Mouse (Mus musculus) CH12.LX (cell line): ENCODE results near the gene Coq2. TPM values are rescaled to one million over a fixed set of nuclear protein-coding genes. Genes with fewer than 3 reads are reported as not detected.
A peak's percentile ranks its signal among the peaks of the same experiment; 100 is the strongest.

Experiments
- DNase-seq: peaks from one replicate; pipeline ENCODE4 v3.0.0-alpha.2; 2013; ENCODE audit errors: extremely low read depth
- H3K27ac ChIP-seq: 2 replicates; pipeline ENCODE4 v1.5.1; 2012; ENCODE audit warnings: low read depth, mild to moderate bottlenecking, control low read depth, moderate library complexity; ENCODE audit not compliant: insufficient read depth
- H3K27me3 ChIP-seq: replicated peaks from 2 replicates; pipeline ENCODE3; 2012; ENCODE audit warnings: inconsistent platforms
- H3K36me3 ChIP-seq, 2 experiments: replicated peaks in 1 of 2; 2 replicates each; pipeline versions ENCODE3 to v1.6.1; 2012; ENCODE audit warnings: inconsistent platforms in 1 of 2, low read length in 1 of 2, mild to moderate bottlenecking in 1 of 2, mixed read lengths in 1 of 2, moderate library complexity in 1 of 2; ENCODE audit not compliant: control insufficient read depth in 1 of 2, insufficient read depth in 1 of 2
- H3K4me1 ChIP-seq, 2 experiments: 2 replicates each; pipeline ENCODE4 v1.6.1; 2012; ENCODE audit warnings: inconsistent platforms in 1 of 2, moderate library complexity in 1 of 2; ENCODE audit not compliant: insufficient read depth in 2 of 2, control insufficient read depth in 1 of 2
- H3K4me2 ChIP-seq: 2 replicates; pipeline ENCODE4 v1.6.1; 2012; ENCODE audit warnings: low read depth, mild to moderate bottlenecking, control low read depth; ENCODE audit not compliant: poor library complexity, insufficient read depth, severe bottlenecking
- H3K4me3 ChIP-seq, 3 experiments: fragments of 150-350 bp in 1 of 3; sonication (generic) in 1 of 3; replicated peaks in 1 of 3; 2 replicates each; pipeline versions ENCODE3 to v1.5.1; 2011 to 2012; ENCODE audit warnings: low read depth in 2 of 3, low read length in 2 of 3, mild to moderate bottlenecking in 2 of 3, moderate library complexity in 2 of 3, control low read depth in 1 of 3, improper control_type of control experiment in 1 of 3, inconsistent platforms in 1 of 3, mixed read lengths in 1 of 3; ENCODE audit not compliant: poor library complexity in 1 of 3
- H3K79me2 ChIP-seq: replicated peaks from 2 replicates; pipeline ENCODE4 v1.6.1; 2012; ENCODE audit warnings: mild to moderate bottlenecking, moderate library complexity; ENCODE audit not compliant: control insufficient read depth, poor library complexity, insufficient read depth, severe bottlenecking; ENCODE audit errors: extremely low read depth
- H3K9ac ChIP-seq: 2 replicates; pipeline ENCODE4 v1.6.1; 2012; ENCODE audit warnings: low read depth, mild to moderate bottlenecking, control low read depth, moderate library complexity; ENCODE audit not compliant: insufficient read depth
- H3K9me3 ChIP-seq: replicated peaks from 2 replicates; pipeline ENCODE3; 2012; ENCODE audit warnings: low read length, inconsistent platforms, mixed read lengths
- BHLHE40 ChIP-seq: IDR thresholded peaks from 2 replicates; pipeline ENCODE4 v1.6.1; 2011; ENCODE audit warnings: mild to moderate bottlenecking, low read depth, low read length, improper control_type of control experiment
- CHD1 ChIP-seq: IDR thresholded peaks from 2 replicates; pipeline ENCODE4 v1.6.1; 2012; ENCODE audit warnings: low read depth, low read length, improper control_type of control experiment, inconsistent platforms
- CHD2 ChIP-seq: IDR thresholded peaks from 2 replicates; pipeline ENCODE4 v1.6.1; 2011; ENCODE audit warnings: low read length, improper control_type of control experiment
- E2F4 ChIP-seq: IDR thresholded peaks from 2 replicates; pipeline ENCODE4 v1.6.1; 2011; ENCODE audit warnings: low read depth, low read length, improper control_type of control experiment; ENCODE audit not compliant: insufficient replicate concordance
- ELF1 ChIP-seq: IDR thresholded peaks from 2 replicates; pipeline ENCODE4 v1.6.1; 2014; ENCODE audit warnings: low read depth, mild to moderate bottlenecking, inconsistent platforms, low read length, improper control_type of control experiment
- EP300 ChIP-seq: IDR thresholded peaks from 2 replicates; pipeline ENCODE4 v1.6.1; 2011; ENCODE audit warnings: low read length, improper control_type of control experiment
- ETS1 ChIP-seq: conservative IDR thresholded peaks from 2 replicates; pipeline ENCODE4 v1.6.1; 2012; ENCODE audit warnings: low read depth, mild to moderate bottlenecking, inconsistent platforms, low read length, improper control_type of control experiment, moderate library complexity
- GABPA ChIP-seq: IDR thresholded peaks from 2 replicates; pipeline ENCODE4 v1.6.1; 2012; ENCODE audit warnings: low read depth, low read length, improper control_type of control experiment, inconsistent platforms; ENCODE audit not compliant: insufficient replicate concordance
- HCFC1 ChIP-seq: IDR thresholded peaks from 2 replicates; pipeline ENCODE4 v1.6.1; 2012; ENCODE audit warnings: low read depth, mild to moderate bottlenecking, inconsistent platforms, low read length, improper control_type of control experiment
- IRF4 ChIP-seq: IDR thresholded peaks from 2 replicates; pipeline ENCODE4 v1.6.1; 2014; ENCODE audit warnings: low read depth, mild to moderate bottlenecking, inconsistent platforms, low read length, improper control_type of control experiment
- JUN ChIP-seq: IDR thresholded peaks from 2 replicates; pipeline ENCODE4 v1.6.1; 2011; ENCODE audit warnings: low read depth, mild to moderate bottlenecking, low read length, improper control_type of control experiment, moderate library complexity; ENCODE audit not compliant: insufficient read depth
- JUND ChIP-seq: conservative IDR thresholded peaks from 2 replicates; pipeline ENCODE4 v1.6.1; 2011; ENCODE audit warnings: low read depth, low read length, improper control_type of control experiment
- KAT2A ChIP-seq: IDR thresholded peaks from 2 replicates; pipeline ENCODE4 v1.6.1; 2012; ENCODE audit warnings: low read length, improper control_type of control experiment, inconsistent platforms; ENCODE audit not compliant: insufficient replicate concordance
- MAFK ChIP-seq: IDR thresholded peaks from 2 replicates; pipeline ENCODE4 v1.6.1; 2011; ENCODE audit warnings: low read length, improper control_type of control experiment; ENCODE audit not compliant: insufficient replicate concordance
- MAX ChIP-seq: IDR thresholded peaks from 2 replicates; pipeline ENCODE4 v1.6.1; 2011; ENCODE audit warnings: low read length, improper control_type of control experiment
- MAZ ChIP-seq: IDR thresholded peaks from 2 replicates; pipeline ENCODE4 v1.6.1; 2012; ENCODE audit warnings: low read depth, mild to moderate bottlenecking, inconsistent platforms, low read length, improper control_type of control experiment, moderate library complexity
- MEF2A ChIP-seq: IDR thresholded peaks from 2 replicates; pipeline ENCODE4 v1.6.1; 2014; ENCODE audit warnings: low read depth, mild to moderate bottlenecking, inconsistent platforms, low read length, improper control_type of control experiment, borderline replicate concordance
- MXI1 ChIP-seq: IDR thresholded peaks from 2 replicates; pipeline ENCODE4 v1.6.1; 2011; ENCODE audit warnings: mild to moderate bottlenecking, low read depth, low read length, improper control_type of control experiment
- MYC ChIP-seq: IDR thresholded peaks from 2 replicates; pipeline ENCODE4 v1.6.1; 2011; ENCODE audit warnings: low read depth, mild to moderate bottlenecking, improper control_type of control experiment, low read length
- NELFE ChIP-seq: IDR thresholded peaks from 2 replicates; pipeline ENCODE4 v1.6.1; 2011; ENCODE audit warnings: low read depth, low read length, improper control_type of control experiment
- NRF1 ChIP-seq: IDR thresholded peaks from 2 replicates; pipeline ENCODE4 v1.6.1; 2014; ENCODE audit warnings: low read depth, mild to moderate bottlenecking, inconsistent platforms, low read length, improper control_type of control experiment, moderate library complexity
- PAX5 ChIP-seq: IDR thresholded peaks from 2 replicates; pipeline ENCODE4 v1.6.1; 2012; ENCODE audit warnings: low read length, inconsistent platforms, mixed read lengths
- POLR2A ChIP-seq: IDR thresholded peaks from 2 replicates; pipeline ENCODE4 v1.6.1; 2011; ENCODE audit warnings: low read depth, mild to moderate bottlenecking, improper control_type of control experiment, low read length
- POLR2AphosphoS2 ChIP-seq: IDR thresholded peaks from 2 replicates; pipeline ENCODE4 v1.6.1; 2011; ENCODE audit warnings: low read depth, low read length, improper control_type of control experiment
- RAD21 ChIP-seq: IDR thresholded peaks from 2 replicates; pipeline ENCODE4 v1.6.1; 2011; ENCODE audit warnings: low read depth, mild to moderate bottlenecking, low read length, improper control_type of control experiment, moderate library complexity
- RCOR1 ChIP-seq: conservative IDR thresholded peaks from 2 replicates; pipeline ENCODE4 v1.6.1; 2012; ENCODE audit warnings: low read depth, mild to moderate bottlenecking, inconsistent platforms, low read length, improper control_type of control experiment
- SIN3A ChIP-seq: IDR thresholded peaks from 2 replicates; pipeline ENCODE4 v1.6.1; 2012; ENCODE audit warnings: low read length, improper control_type of control experiment, inconsistent platforms
- SMC3 ChIP-seq: IDR thresholded peaks from 2 replicates; pipeline ENCODE4 v1.6.1; 2011; ENCODE audit warnings: low read depth, low read length, improper control_type of control experiment
- TBP ChIP-seq: conservative IDR thresholded peaks from 2 replicates; pipeline ENCODE4 v1.6.1; 2011; ENCODE audit warnings: low read depth, low read length, improper control_type of control experiment
- TCF12 ChIP-seq: IDR thresholded peaks from 2 replicates; pipeline ENCODE4 v1.6.1; 2014; ENCODE audit warnings: low read depth, mild to moderate bottlenecking, inconsistent platforms, low read length, improper control_type of control experiment
- USF1 ChIP-seq: IDR thresholded peaks from 2 replicates; pipeline ENCODE4 v1.6.1; 2014; ENCODE audit warnings: low read depth, mild to moderate bottlenecking, inconsistent platforms, low read length, improper control_type of control experiment
- USF2 ChIP-seq: conservative IDR thresholded peaks from 2 replicates; pipeline ENCODE4 v1.6.1; 2011; ENCODE audit warnings: low read depth, low read length, improper control_type of control experiment
- ZKSCAN1 ChIP-seq: IDR thresholded peaks from 2 replicates; pipeline ENCODE4 v1.6.1; 2012; ENCODE audit warnings: low read depth, inconsistent platforms, low read length, improper control_type of control experiment, borderline replicate concordance
- ZMIZ1 ChIP-seq: IDR thresholded peaks from 2 replicates; pipeline ENCODE4 v1.6.1; 2012; ENCODE audit warnings: low read depth, mild to moderate bottlenecking, inconsistent platforms, low read length, improper control_type of control experiment
- ZNF384 ChIP-seq: IDR thresholded peaks from 2 replicates; pipeline ENCODE4 v1.6.1; 2012; ENCODE audit warnings: low read depth, low read length, improper control_type of control experiment, inconsistent platforms
- dilution Hi-C: fragments of 300-500 bp; cut with MboI; formaldehyde crosslinking; loops from 2 replicates; pipeline ENCODE4 v1.14.3; 2020; ENCODE audit warnings: low sequenced_read_pairs; ENCODE audit not compliant: extremely low pct_unique_long_range_greater_than_20kb, extremely low pct_ligation_motif_present
- in situ Hi-C: fragments of 300-500 bp; cut with MboI; formaldehyde crosslinking; loops from 3 replicates; pipeline ENCODE4 v1.14.3; 2019; ENCODE audit warnings: low sequenced_read_pairs, low pct_ligation_motif_present, low pct_unique_long_range_greater_than_20kb, mixed read lengths
- polyA plus RNA-seq: library from polyadenylated mRNA; unstranded; fragments of >175 nt; gene quantifications from 2 replicates; pipeline ENCODE4 v1.2.1, GENCODE M21; 2012; ENCODE audit warnings: low read depth; ENCODE audit not compliant: insufficient read length
- total RNA-seq, 2 experiments: library from RNA; depleted of rRNA; stranded (reverse); fragments of 300-350 nt in 1 of 2; fragments of >200 nt in 1 of 2; gene quantifications; 2 replicates each; pipeline ENCODE4 v1.2.3; 2012 to 2014

Coq2 gene
- total and polyA plus RNA-seq, 3 experiments = 49.1 to 56.5 (median 50.1) TPM

GRCm38 (mm10) chr5:100679911-100680541 lies 5.1 kb upstream of the Coq2 start:
- Histone ChIP-seq H3K4me1 (peaks cover 10 to 48% of the 10 kb centered on the region in 2 experiments), H3K27ac (peak overlapping the region; percentile 79), H3K9me3 (peaks cover 3% of the 10 kb centered on the region), H3K4me2 (peak overlapping the region; percentile 79), H3K36me3 (peaks cover 0 to 2% of the 10 kb centered on the region in 2 experiments), H3K79me2 (no peaks in the 10 kb centered on the region), H3K4me3 (peak overlapping the region; percentile 2 to 53 (median 21)), H3K9ac (peak overlapping the region; percentile 34), H3K27me3 (no peaks in the 10 kb centered on the region)
- in situ Hi-C loops = loop anchor here (5.0 to 10.0 kb wide), 3 partner anchors 52 to 115 kb away; partner anchors contain the start of genes Helq and Mrps18c
- dilution Hi-C loops = no loop called here
- TF ChIP-seq TBP = peak; percentile 77; the same call in 1 of the 2 replicates
- TF ChIP-seq KAT2A = no peak
- peak; percentile 82 for TF ChIP-seq BHLHE40
- TF ChIP-seq ELF1 = peak; percentile 39; the same call in 1 of the 2 replicates
- TF ChIP-seq SMC3 = 0 out of 2 replicates have a peak, but pooled peaks have one; percentile 5
- TF ChIP-seq MXI1 = no peak; the same call in 1 of the 2 replicates
- peak; percentile 83 for TF ChIP-seq IRF4
- no peak; the same call in none of the 2 replicates for TF ChIP-seq RAD21
- peak; percentile 92 for TF ChIP-seq CHD2
- TF ChIP-seq MAX = peak; percentile 72
- TF ChIP-seq TCF12 = peak; percentile 94
- 0 out of 2 replicates have a peak, but pooled peaks have one; percentile 46 for TF ChIP-seq POLR2AphosphoS2
- no peak for TF ChIP-seq CHD1
- TF ChIP-seq MAZ = 0 out of 2 replicates have a peak, but pooled peaks have one; percentile 23
- peak; percentile 44; the same call in 1 of the 2 replicates for TF ChIP-seq E2F4
- peak; percentile 54; the same call in 1 of the 2 replicates for TF ChIP-seq NELFE
- TF ChIP-seq USF2 = peak; percentile 20; the same call in 1 of the 2 replicates
- peak; percentile 45; the same call in 1 of the 2 replicates for TF ChIP-seq ZNF384
- TF ChIP-seq POLR2A = peak; percentile 70
- 0 out of 2 replicates have a peak, but pooled peaks have one; percentile 17 for TF ChIP-seq HCFC1
- no peak for TF ChIP-seq GABPA
- peak; percentile 74 for TF ChIP-seq ETS1
- no peak for TF ChIP-seq ZKSCAN1
- TF ChIP-seq PAX5 = no peak
- TF ChIP-seq NRF1 = no peak
- peak; percentile 81 for TF ChIP-seq JUN
- peak; percentile 86 for TF ChIP-seq SIN3A
- peak; percentile 29; the same call in 1 of the 2 replicates for TF ChIP-seq USF1
- 0 out of 2 replicates have a peak, but pooled peaks have one; percentile 34 for TF ChIP-seq MYC
- peak; percentile 87 for TF ChIP-seq JUND
- TF ChIP-seq EP300 = peak; percentile 92
- TF ChIP-seq MAFK = 0 out of 2 replicates have a peak, but pooled peaks have one; percentile 30
- peak; percentile 11; the same call in 1 of the 2 replicates for TF ChIP-seq ZMIZ1
- peak; percentile 81 for TF ChIP-seq RCOR1
- peak; percentile 86 for TF ChIP-seq MEF2A
- peak; percentile 97 for DNase-seq
